Mouse (Mus musculus) MEL (cell line): ENCODE results near the gene Prepl. TPM values are rescaled to one million over a fixed set of nuclear protein-coding genes. Genes with fewer than 3 reads are reported as not detected.

Source experiments
- DNase-seq: peaks from one replicate; pipeline ENCODE4 v3.0.0; 2011; ENCODE audit warnings: low read depth, low spot score
- H3K27ac ChIP-seq: 2 replicates; pipeline ENCODE4 v1.5.1; 2012; ENCODE audit warnings: low read depth, mild to moderate bottlenecking, control low read depth, low read length, moderate library complexity; ENCODE audit not compliant: control insufficient read depth
- H3K27me3 ChIP-seq, 2 experiments: fragments of 150-350 bp in 1 of 2; sonication (generic) in 1 of 2; 2 replicates each; pipeline ENCODE4 v1.6.1; 2012; ENCODE audit warnings: low read length in 2 of 2, mild to moderate bottlenecking in 2 of 2, improper control_type of control experiment in 1 of 2, moderate library complexity in 1 of 2; ENCODE audit not compliant: insufficient read depth in 2 of 2, control insufficient read depth in 1 of 2
- H3K36me3 ChIP-seq, 2 experiments: 2 replicates each; pipeline ENCODE4 v1.6.1; 2012 to 2014; ENCODE audit warnings: low read length in 2 of 2, improper control_type of control experiment in 1 of 2, inconsistent platforms in 1 of 2, mild to moderate bottlenecking in 1 of 2; ENCODE audit not compliant: insufficient read depth in 2 of 2, control insufficient read depth in 1 of 2
- H3K4me1 ChIP-seq, 2 experiments: fragments of 150-350 bp in 1 of 2; sonication (generic) in 1 of 2; 2 replicates each; pipeline ENCODE4 v1.6.1; 2012; ENCODE audit warnings: low read length in 2 of 2, improper control_type of control experiment in 1 of 2, mild to moderate bottlenecking in 1 of 2; ENCODE audit not compliant: insufficient read depth in 2 of 2, control insufficient read depth in 1 of 2
- H3K4me3 ChIP-seq, 2 experiments: fragments of 150-350 bp in 1 of 2; sonication (generic) in 1 of 2; 2 replicates each; pipeline ENCODE4 v1.5.1; 2012; ENCODE audit warnings: low read depth in 2 of 2, low read length in 2 of 2, mild to moderate bottlenecking in 2 of 2, moderate library complexity in 2 of 2, control low read depth in 1 of 2, improper control_type of control experiment in 1 of 2; ENCODE audit not compliant: control insufficient read depth in 1 of 2, insufficient read depth in 1 of 2
- H3K79me2 ChIP-seq: 2 replicates; pipeline ENCODE4 v1.6.1; 2012; ENCODE audit warnings: mild to moderate bottlenecking, low read length, moderate library complexity; ENCODE audit not compliant: control insufficient read depth, poor library complexity, insufficient read depth
- H3K9ac ChIP-seq: 2 replicates; pipeline ENCODE4 v1.6.1; 2012; ENCODE audit warnings: low read depth, mild to moderate bottlenecking, control low read depth, low read length, moderate library complexity; ENCODE audit not compliant: control insufficient read depth, poor library complexity, severe bottlenecking
- H3K9me3 ChIP-seq: fragments of 150-350 bp; sonication (generic); replicated peaks from 2 replicates; pipeline ENCODE4 v1.6.1; 2012; ENCODE audit warnings: mild to moderate bottlenecking, low read length, improper control_type of control experiment, moderate library complexity; ENCODE audit not compliant: insufficient read depth
- BHLHE40 ChIP-seq: IDR thresholded peaks from 2 replicates; pipeline ENCODE4 v1.6.1; 2012; ENCODE audit warnings: low read depth, mild to moderate bottlenecking, inconsistent platforms, low read length, improper control_type of control experiment, borderline replicate concordance
- CHD2 ChIP-seq: IDR thresholded peaks from 2 replicates; pipeline ENCODE4 v1.6.1; 2011; ENCODE audit warnings: low read length, improper control_type of control experiment
- CTCF ChIP-seq, 3 experiments: IDR thresholded peaks in 2 of 3; conservative IDR thresholded peaks in 1 of 3; 2 replicates each; pipeline ENCODE4 v1.5.1; 2011 to 2012; ENCODE audit warnings: low read length in 3 of 3, low read depth in 2 of 3, mild to moderate bottlenecking in 2 of 3, improper control_type of control experiment in 1 of 3, inconsistent platforms in 1 of 3, mixed read lengths in 1 of 3, moderate library complexity in 1 of 3; ENCODE audit not compliant: control insufficient read depth in 1 of 3, insufficient read depth in 1 of 3, poor library complexity in 1 of 3, severe bottlenecking in 1 of 3
- ELF1 ChIP-seq: IDR thresholded peaks from 2 replicates; pipeline ENCODE4 v1.6.1; 2014; ENCODE audit warnings: low read depth, mild to moderate bottlenecking, inconsistent platforms, low read length, improper control_type of control experiment, moderate library complexity
- EP300 ChIP-seq, 2 experiments: IDR thresholded peaks; 2 replicates each; pipeline ENCODE4 v1.6.1; 2011; ENCODE audit warnings: improper control_type of control experiment in 2 of 2, low read length in 2 of 2, low read depth in 1 of 2, mild to moderate bottlenecking in 1 of 2
- ETS1 ChIP-seq: IDR thresholded peaks from 2 replicates; pipeline ENCODE4 v1.6.1; 2012; ENCODE audit warnings: low read depth, mild to moderate bottlenecking, inconsistent platforms, low read length, improper control_type of control experiment, moderate library complexity
- GABPA ChIP-seq: IDR thresholded peaks from 2 replicates; pipeline ENCODE4 v1.6.1; 2012; ENCODE audit warnings: low read depth, mild to moderate bottlenecking, inconsistent platforms, low read length, improper control_type of control experiment, moderate library complexity
- GATA1 ChIP-seq: IDR thresholded peaks from 2 replicates; pipeline ENCODE4 v1.6.1; 2011; ENCODE audit warnings: low read depth, low read length, improper control_type of control experiment
- HCFC1 ChIP-seq: IDR thresholded peaks from 2 replicates; pipeline ENCODE4 v1.6.1; 2012; ENCODE audit warnings: low read depth, mild to moderate bottlenecking, inconsistent platforms, low read length, improper control_type of control experiment, moderate library complexity
- KAT2A ChIP-seq: conservative IDR thresholded peaks from 2 replicates; pipeline ENCODE4 v1.6.1; 2012; ENCODE audit warnings: low read depth, low read length, improper control_type of control experiment, inconsistent platforms
- MAX ChIP-seq: IDR thresholded peaks from 2 replicates; pipeline ENCODE4 v1.6.1; 2011; ENCODE audit warnings: low read length, improper control_type of control experiment
- MXI1 ChIP-seq: IDR thresholded peaks from 2 replicates; pipeline ENCODE4 v1.6.1; 2011; ENCODE audit warnings: mild to moderate bottlenecking, low read depth, low read length, improper control_type of control experiment
- TBP ChIP-seq: IDR thresholded peaks from 2 replicates; pipeline ENCODE4 v1.8.0; 2011; ENCODE audit warnings: low read depth, low read length, improper control_type of control experiment
- UBTF ChIP-seq: IDR thresholded peaks from 2 replicates; pipeline ENCODE4 v1.6.1; 2012; ENCODE audit warnings: low read depth, mild to moderate bottlenecking, inconsistent platforms, low read length, improper control_type of control experiment, moderate library complexity, borderline replicate concordance; ENCODE audit not compliant: insufficient read depth
- USF1 ChIP-seq: IDR thresholded peaks from 2 replicates; pipeline ENCODE4 v1.6.1; 2014; ENCODE audit warnings: low read depth, mild to moderate bottlenecking, inconsistent platforms, low read length, improper control_type of control experiment, moderate library complexity
- USF2 ChIP-seq, 2 experiments: IDR thresholded peaks; 2 replicates each; pipeline ENCODE4 v1.6.1; 2011 to 2012; ENCODE audit warnings: improper control_type of control experiment in 2 of 2, low read length in 2 of 2, borderline replicate concordance in 1 of 2, inconsistent platforms in 1 of 2, low read depth in 1 of 2, mild to moderate bottlenecking in 1 of 2; ENCODE audit not compliant: insufficient read depth in 1 of 2
- ZC3H11A ChIP-seq: IDR thresholded peaks from 2 replicates; pipeline ENCODE4 v1.6.1; 2012; ENCODE audit warnings: low read depth, mild to moderate bottlenecking, inconsistent platforms, low read length, improper control_type of control experiment
- ZKSCAN1 ChIP-seq: IDR thresholded peaks from 2 replicates; pipeline ENCODE4 v1.6.1; 2012; ENCODE audit warnings: low read depth, mild to moderate bottlenecking, inconsistent platforms, low read length, improper control_type of control experiment, moderate library complexity
- ZMIZ1 ChIP-seq: IDR thresholded peaks from 2 replicates; pipeline ENCODE4 v1.6.1; 2012; ENCODE audit warnings: low read depth, mild to moderate bottlenecking, inconsistent platforms, low read length, improper control_type of control experiment, moderate library complexity
- polyA plus RNA-seq, 2 experiments: library from polyadenylated mRNA; stranded (reverse) in 1 of 2; unstranded in 1 of 2; fragments of >175 nt in 1 of 2; fragments of >200 nt in 1 of 2; gene quantifications; 2 replicates each; pipeline versions ENCODE4 v1.2.1 to v1.2.4; 2012; ENCODE audit warnings: low replicate concordance in 2 of 2, low read depth in 1 of 2; ENCODE audit not compliant: insufficient read length in 2 of 2, insufficient read depth in 1 of 2, missing spikeins in 1 of 2
- total RNA-seq: library from RNA; depleted of rRNA; stranded (reverse); fragments of 300-350 nt; gene quantifications from 2 replicates; pipeline ENCODE4 v1.2.3, GENCODE M21; 2012

The Prepl gene
- total and polyA plus RNA-seq, 3 experiments, result 12.2 to 23.2 TPM; not detected in 1

GRCm38 (mm10) chr17:85088401-85088800 lies 1.6 kb downstream of the Prepl start:
- no peak for DNase-seq
- Histone ChIP-seq H3K9ac (no peak overlapping the region), H3K4me1 (peaks cover 3 to 4% of the 10 kb centered on the region in 2 experiments; a peak in 2 of 4 replicates), H3K9me3 (no peaks in the 10 kb centered on the region), H3K79me2 (no peaks in the 10 kb centered on the region; the same call in 1 of the 2 replicates), H3K4me3 (no peak overlapping the region), H3K27ac (no peak overlapping the region), H3K36me3 (peaks cover 0 to 11% of the 10 kb centered on the region in 2 experiments; a peak in 2 of 4 replicates), H3K27me3 (no peaks in the 10 kb centered on the region)
- TF ChIP-seq ZC3H11A (no peak), UBTF (no peak), CHD2 (no peak), ZKSCAN1 (no peak), GATA1 (no peak), TBP (no peak), KAT2A (no peak), ELF1 (no peak), EP300 (IDR thresholded peaks at IDR 0.05; ENCODE audit: low read depth in 1 of 2, low read length in 2 of 2) (no peak)

- peaks cover 3 to 4% of the 10 kb centered on the region in 2 experiments; a peak in 2 of 4 replicates for H3K4me1 ChIP-seq
- TF ChIP-seq GABPA (no peak), CTCF (IDR thresholded peaks at IDR 0.05 in 2 of 3, conservative IDR thresholded peaks at IDR 0.05 in 1 of 3; ENCODE audit: control insufficient read depth in 1 of 3, insufficient read depth in 1 of 3, low read depth in 2 of 3, low read length in 3 of 3, poor library complexity in 1 of 3, severe bottlenecking in 1 of 3) (no peak), MAX (no peak), MXI1 (no peak), ETS1 (no peak), HCFC1 (no peak), ZMIZ1 (no peak), USF1 (no peak), TBP (no peak), BHLHE40 (no peak), USF2 (IDR thresholded peaks at IDR 0.05; ENCODE audit: borderline replicate concordance in 1 of 2, insufficient read depth in 1 of 2, low read depth in 1 of 2, low read length in 2 of 2) (no peak)
- no peak overlapping the region for H3K4me3 ChIP-seq
- no peaks in the 10 kb centered on the region; the same call in 1 of the 2 replicates for H3K79me2 ChIP-seq
- no peak overlapping the region for H3K9ac ChIP-seq
- no peak for DNase-seq
- H3K27me3 ChIP-seq, result no peaks in the 10 kb centered on the region
- peaks cover 0 to 11% of the 10 kb centered on the region in 2 experiments; a peak in 2 of 4 replicates for H3K36me3 ChIP-seq
- no peak overlapping the region for H3K27ac ChIP-seq
- no peaks in the 10 kb centered on the region for H3K9me3 ChIP-seq
Observed at GRCm38 (mm10) chr17:85087591-85087990, 2.5 kb downstream of the Prepl start.
